Mouse (Mus musculus) kidney, postnatal 25 days (tissue): ENCODE results near the gene Gm14685.
"Not testable (repeated sequence)": the region's sequence is repeated elsewhere in the genome, so short reads cannot be mapped to it uniquely, and the experiment has no call there.

ENCODE experiments used
- DNase-seq, 2 experiments: peaks; one replicate each; pipeline ENCODE4 v3.0.0; 2021; ENCODE audit warnings: mixed read lengths in 2 of 2

The Gm14685 gene

DNA sequence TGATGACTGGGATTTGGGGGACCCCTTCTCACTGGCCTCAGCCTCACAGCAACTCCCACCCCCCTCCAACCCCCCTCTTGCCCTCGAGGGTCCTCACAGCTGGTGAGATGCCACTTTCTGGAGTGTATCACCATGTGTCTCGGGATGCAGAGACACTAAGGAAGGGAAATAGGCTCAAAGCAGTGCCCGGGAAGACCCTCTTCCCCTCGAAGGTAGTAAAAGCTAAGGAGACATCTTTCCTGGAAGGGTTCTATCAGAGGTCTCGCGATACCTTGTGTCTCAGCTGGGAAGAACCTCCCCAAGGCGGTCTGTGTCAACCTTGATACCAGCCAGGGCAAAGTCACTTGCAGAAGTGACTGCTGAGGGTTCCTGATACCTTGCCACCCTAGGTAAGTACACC, at the start of gene Gm14685:
Gene Gm14685 (plus strand): TSS at position 301 of the 400 bp plus-strand sequence.
- DNase-seq, result not testable (repeated sequence)

DNA sequence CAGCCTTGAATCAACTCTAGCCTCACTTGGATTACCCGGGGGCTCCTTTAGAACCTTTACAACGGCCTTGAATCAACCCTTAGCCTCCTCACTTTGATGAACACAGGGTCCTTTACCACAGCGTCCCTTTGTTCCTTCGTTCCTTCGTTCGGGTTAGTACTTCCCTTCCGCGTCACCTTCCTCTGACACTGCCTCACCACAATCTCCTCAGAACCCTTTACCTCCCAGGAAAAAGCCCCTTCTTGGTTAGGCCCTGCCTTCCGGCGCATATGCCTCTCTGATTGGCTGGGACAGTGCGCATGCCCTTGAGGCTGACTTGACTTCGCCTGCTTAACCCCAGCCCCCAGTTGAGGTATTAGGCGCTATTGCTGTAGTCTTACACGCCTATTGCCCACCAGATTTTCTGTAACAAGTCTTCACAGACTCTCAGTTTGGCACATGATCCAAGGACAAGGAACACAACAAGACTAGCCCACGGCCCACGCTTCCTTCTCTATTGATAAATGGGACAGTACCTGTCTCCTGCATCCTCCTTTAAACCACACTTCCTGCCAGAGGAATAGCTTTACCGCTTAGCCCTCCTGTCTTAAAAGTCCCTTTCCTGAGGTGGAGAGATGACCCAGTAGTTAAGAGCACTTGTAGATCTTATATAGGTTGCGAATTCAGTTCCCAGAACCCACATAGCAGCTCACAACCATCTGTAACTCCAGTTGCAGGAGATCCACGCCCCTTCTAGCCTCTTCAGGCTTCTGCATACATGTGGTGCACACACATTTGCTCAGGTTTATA, 34.4 kb upstream of the Gm14685 start, which contains the start of gene Xlr4a:
Gene Xlr4a (minus strand): TSS at position 212 of the 789 bp plus-strand sequence.
- DNase-seq, result not testable (repeated sequence)

DNA sequence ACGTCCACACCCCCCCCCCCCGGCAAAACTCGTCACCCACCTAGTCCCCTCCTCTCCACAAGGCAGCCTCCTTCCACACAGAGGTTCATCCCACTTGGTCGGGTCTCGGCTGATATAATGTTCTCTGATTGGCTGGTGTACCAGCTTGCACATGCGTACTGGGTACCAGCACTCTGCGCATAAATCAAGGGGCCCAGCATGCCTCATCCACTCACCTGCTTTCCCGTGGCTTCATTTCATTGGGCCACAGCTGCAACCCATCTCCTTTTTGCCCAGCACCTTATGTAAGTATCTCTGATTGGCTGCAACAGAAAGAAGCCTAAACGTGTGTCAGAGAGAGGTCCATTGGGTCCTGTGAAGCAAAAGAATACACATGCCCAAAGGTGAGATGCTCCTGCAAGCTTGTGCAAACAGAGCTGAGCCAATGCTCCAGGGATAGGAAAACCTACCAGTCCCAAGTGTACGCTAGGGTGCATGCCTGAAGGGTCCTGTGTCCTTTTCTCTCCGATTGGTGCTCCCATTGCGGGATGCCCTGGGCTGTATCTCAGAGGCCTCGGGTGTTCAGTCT, 19.8 kb upstream of the Gm14685 start, which contains the start of gene Xlr3a:
Gene Xlr3a (minus strand): TSS at position 155 of the 568 bp plus-strand sequence.
- DNase-seq, result peak in 1 of 2 experiments; percentile 1

DNA sequence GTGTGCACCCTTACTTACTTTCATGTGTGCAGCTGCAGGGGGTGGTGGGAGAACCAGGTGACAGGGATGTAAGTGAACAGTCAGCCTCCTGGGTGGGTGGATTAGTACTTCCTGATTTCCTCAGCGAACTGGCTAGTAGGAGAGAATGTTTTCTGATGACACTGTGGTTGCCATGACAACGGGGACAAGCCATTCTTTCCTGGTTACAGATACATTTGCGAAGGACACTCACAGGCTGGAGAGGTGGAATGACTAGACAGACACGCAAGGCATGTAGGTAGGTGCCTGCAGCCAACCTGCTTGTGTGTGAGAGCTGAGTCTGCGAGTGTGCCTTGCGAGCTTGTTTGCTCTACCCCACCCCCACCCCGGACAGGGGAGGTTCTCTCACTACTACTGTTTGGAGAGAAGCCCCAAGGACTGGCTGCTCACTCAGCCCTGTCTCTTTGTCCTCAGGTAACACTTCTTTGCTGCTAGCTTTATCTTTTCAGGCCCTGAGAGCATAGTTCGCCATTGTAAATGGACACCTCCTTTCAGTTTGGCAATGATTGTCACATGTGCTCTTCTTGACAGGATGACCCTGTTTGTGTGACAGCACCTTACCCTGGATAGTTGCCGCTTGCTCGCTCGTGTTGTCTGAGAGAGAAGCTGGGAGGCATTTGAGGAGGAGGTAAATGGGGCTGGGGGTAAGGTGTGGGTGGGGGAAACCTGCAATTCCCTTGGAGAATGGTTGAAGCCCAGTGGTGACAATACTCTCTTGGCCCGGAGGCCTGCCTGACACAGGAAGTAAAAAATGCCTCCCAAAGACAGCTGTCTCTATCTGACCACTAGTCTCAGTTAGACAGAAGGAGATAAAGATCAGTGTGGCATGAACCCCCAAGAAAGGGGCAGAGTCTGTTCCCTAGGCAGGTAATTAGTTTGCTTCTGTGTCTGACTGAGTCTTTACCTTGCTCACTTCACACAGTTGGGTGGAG, 6.3 kb downstream of the Gm14685 start:
- DNase-seq, result not testable (repeated sequence)

DNA sequence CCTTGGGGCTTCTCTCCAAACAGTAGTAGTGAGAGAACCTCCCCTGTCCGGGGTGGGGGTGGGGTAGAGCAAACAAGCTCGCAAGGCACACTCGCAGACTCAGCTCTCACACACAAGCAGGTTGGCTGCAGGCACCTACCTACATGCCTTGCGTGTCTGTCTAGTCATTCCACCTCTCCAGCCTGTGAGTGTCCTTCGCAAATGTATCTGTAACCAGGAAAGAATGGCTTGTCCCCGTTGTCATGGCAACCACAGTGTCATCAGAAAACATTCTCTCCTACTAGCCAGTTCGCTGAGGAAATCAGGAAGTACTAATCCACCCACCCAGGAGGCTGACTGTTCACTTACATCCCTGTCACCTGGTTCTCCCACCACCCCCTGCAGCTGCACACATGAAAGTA, 26.4 kb downstream of the Gm14685 start:
- not testable (repeated sequence) for DNase-seq

DNA sequence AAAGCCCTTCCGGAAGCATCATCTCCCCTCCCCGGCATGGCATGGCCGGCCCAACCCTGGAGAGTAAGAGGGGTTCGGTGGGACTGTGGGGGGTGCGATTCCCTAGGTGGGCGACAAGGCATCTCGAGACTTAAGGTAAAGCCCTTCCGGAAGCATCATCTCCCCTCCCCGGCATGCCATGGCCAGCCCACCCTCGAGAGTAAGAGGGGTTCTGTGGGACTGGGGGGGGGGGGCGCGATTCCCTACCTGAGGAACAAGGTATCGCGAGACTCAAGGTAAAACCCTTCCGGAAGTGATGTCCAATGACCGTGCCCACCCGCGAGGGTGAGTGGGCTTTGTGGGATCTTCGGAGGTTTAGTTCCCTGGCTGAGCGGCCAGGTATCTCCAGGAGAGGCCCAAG, 31.6 kb downstream of the Gm14685 start, which contains the start of gene Xlr5b:
Gene Xlr5b (plus strand): TSS at position 301 of the 400 bp plus-strand sequence.
- DNase-seq, result not testable (repeated sequence)

DNA sequence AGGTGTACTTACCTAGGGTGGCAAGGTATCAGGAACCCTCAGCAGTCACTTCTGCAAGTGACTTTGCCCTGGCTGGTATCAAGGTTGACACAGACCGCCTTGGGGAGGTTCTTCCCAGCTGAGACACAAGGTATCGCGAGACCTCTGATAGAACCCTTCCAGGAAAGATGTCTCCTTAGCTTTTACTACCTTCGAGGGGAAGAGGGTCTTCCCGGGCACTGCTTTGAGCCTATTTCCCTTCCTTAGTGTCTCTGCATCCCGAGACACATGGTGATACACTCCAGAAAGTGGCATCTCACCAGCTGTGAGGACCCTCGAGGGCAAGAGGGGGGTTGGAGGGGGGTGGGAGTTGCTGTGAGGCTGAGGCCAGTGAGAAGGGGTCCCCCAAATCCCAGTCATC, 32.5 kb downstream of the Gm14685 start, which contains the start of gene DXBay18:
Gene DXBay18 (minus strand): TSS at position 101 of the 400 bp plus-strand sequence.
- not testable (repeated sequence) for DNase-seq

DNA sequence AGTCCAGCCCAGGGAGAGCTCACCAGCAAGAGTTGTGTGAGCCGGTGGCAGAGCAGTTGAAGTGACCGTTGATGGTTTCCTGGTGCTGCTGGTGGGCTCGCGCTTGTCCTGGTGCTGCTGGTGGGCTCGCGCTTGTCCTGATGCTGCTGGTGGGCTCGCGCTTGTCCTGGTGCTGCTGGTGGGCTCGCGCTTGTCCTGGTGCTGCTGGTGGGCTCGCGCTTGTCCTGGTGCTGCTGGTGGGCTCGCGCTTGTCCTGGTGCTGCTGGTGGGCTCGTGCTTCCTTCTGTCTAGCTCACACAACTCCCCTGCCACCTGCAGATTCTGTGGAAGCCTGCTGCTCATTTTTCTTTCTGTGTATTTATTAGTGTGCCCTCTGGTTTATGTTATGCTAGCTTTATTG, 60.0 kb downstream of the Gm14685 start, which contains the start of gene Spin2d:
Gene Spin2d (minus strand): TSS at position 101 of the 400 bp plus-strand sequence.
- DNase-seq, result not testable (repeated sequence)
